Mouse (Mus musculus) lung, postnatal 10 days (tissue): ENCODE data around the gene Cwc22.

Experiments
- DNase-seq: peaks from one replicate; pipeline ENCODE4 v3.0.0; 2021

Cwc22 gene

GRCm38 (mm10) chr2:77871146-77871545 is 75.0 kb downstream of the Cwc22 start:
- DNase-seq = no peak

DNA sequence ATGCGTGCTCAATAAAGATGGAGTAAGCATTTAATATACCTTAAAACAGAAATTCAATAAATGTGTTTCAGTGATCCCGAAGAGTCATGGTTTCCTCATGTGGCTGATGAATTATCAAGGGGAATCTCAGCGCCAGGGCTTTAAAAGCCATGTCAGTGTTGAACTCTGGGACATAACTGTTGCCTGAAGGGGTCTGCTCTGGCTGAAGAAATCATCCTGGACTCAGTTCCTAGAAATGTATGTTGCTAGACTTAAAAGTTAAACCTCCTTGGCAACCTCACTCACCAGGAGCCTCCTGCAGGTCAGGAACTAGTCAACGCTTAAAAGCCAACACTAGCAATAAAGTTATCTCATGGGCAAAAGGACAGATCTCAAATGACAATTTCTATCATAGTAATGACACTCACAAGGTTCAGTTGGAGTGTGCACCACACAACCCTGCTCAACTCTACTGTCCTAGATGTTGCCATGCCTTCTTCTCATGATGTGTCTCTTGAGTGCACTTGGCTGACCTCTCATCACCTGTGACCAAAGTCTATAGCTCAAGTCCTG is 76.4 kb downstream of the Cwc22 start:
- DNase-seq = no peak

DNA sequence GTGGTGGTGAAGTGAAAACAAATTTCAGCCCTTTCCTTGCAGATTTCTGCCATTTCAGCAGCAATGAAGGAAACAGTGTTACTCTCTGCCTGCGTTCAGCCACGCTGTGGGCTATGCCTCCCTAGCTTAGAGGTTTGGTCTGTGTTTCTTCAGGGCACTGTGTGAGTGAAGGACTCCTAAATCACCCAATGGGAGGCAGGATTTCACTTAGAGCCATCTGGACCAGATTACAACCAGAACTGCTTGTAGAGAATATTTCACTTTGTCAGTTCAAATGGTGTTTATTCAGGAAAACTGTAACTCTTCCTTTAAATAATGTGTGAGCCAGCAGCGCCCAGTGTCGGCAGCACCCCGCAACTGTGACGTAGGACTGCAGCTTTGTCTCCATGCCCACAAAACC is 82.2 kb downstream of the Cwc22 start:
- DNase-seq = peak; percentile 3

GRCm38 (mm10) chr2:77863522-77863921 is 82.7 kb downstream of the Cwc22 start:
- DNase-seq = peak; percentile 19

- no peak for DNase-seq
Observed at GRCm38 (mm10) chr2:77841464-77841863, 104.7 kb downstream of the Cwc22 start.

- DNase-seq = no peak
Observed at GRCm38 (mm10) chr2:77839587-77839986, 106.6 kb downstream of the Cwc22 start.

DNA sequence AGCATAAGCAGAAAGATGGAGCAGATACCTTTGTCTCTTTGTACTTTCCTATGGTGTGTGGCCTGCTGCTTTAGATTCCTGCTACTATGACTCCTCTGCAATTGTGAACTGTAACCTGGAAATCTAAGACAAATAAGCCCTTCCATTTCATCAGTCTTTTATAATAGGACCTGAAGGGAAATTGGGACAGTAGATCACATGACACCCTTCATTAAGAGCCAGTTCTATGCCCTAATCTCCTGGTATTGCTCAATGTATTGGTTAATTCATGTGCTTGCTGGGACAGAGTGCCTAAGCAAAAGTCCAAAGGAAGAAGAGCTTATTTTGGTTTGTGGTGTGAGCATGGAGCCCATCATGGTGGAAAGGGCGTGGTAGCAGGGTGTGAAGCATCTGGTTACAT is 107.5 kb downstream of the Cwc22 start:
- DNase-seq = no peak

- DNase-seq = no peak
Observed at GRCm38 (mm10) chr2:77835781-77836180, 110.4 kb downstream of the Cwc22 start.
